Mouse (Mus musculus): Measurements from ENCODE around the gene Ptar1. TPM values are rescaled to one million over a fixed set of nuclear protein-coding genes. Genes with fewer than 3 reads are reported as not detected.

Gene Ptar1
- total RNA-seq, 2 experiments from 2014 or later: 20.7 to 23.0 TPM

DNA sequence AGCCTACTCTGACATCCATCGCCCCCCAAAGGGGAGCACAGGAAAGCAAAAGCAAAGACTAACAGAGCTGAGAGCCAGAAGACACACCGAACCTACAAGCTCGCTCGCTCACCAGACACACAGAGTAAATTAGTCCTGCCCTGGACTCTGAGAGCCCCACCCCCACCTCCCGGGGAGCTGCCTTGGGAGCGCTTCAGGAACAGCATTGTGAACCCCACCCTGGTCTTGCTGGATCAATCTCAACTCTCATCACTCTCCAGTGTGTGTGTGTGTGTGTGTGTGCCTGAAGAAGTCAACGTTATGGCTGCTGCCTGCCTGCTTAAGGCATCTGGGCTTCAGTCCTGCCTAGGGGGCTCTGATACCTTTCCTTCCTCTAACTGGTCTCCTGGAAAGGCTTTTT, 69.8 kb downstream of the Ptar1 start:
- intact Hi-C loops (cut with DNase I): loop anchor here (5.0 to 10.0 kb wide), 2 partner anchors 208 to 210 kb away; no protein-coding TSS in a partner anchor
- peak; percentile 30 to 33 for DNase-seq

DNA sequence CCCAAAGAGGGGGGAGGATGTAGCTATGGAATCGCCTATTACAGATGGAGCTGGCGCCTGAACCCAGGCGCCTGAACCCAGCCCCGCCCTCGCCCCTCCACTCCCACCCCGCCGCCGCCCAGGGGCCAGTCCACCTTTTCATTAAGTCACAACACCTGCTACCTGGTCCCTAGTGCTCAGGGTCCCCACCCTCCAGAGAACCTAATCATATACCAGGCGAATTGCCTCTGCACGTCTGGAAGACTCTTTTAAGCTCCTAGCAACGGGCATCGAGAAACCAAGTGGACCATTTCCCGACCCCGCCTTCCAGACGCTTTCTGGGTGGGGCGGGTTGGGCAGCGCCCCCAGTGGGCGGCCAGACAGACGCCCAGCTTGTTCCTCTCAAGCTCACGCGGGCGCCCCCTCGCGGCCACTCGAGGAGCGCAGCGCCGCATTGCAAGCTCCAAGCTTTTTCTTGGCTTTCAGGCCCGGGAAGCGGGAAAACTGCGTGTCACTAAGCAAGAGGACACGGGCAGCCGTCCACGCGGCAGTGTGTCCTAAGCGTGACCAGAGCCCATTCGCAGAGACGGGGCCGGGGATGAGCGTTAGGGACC, 70.8 kb downstream of the Ptar1 start:
- DNase-seq: peak; percentile 94 to 97
- intact Hi-C loops (cut with DNase I): loop anchor here (2.0 to 10.0 kb wide), 3 partner anchors 71 to 211 kb away; partner anchors contain the start of gene Ptar1

DNA sequence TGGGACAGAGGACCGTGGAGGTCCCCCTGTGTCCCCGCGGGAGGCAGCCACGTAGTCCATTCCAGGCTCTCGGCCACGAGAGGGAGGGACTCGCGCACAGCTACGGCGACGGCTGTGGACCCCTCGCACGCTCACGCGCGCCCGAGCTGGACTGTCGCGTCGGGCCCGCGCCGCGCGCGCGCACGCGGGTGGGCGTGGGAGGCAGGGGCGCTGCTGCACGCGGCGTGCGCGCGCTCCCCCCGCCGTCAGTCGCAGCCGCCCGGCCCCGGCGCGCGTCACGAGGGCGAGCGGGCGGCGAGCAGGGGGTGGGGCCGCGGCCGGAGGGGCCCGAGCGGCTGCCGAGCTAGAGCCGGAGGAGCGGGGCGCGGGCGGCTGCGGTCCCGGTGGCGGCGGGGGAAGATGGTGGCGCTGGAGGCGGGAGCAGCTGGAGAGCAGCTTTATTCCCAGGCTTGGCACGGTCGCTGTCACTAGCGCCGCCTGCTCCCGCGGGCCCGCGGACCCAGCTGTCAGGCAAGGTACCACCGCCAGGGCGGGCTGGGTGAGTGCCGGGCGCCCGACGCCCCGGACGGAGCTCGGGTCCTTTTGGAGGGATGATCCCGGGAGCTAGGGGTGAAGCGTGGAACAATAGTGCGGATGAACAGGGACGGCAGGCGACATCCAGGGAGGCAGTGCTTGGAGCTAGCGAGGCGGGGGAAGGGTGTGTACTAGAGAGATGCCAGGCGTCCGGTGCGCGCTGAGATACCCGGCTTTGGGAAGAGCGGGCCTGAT, 71.5 kb downstream of the Ptar1 start, which contains the start of gene Apba1:
Gene Apba1 (plus strand): TSS at position 334 of the 768 bp plus-strand sequence.
- peak; percentile 79 to 88 for DNase-seq
- intact Hi-C loops (cut with DNase I): loop anchor here (2.0 to 10.0 kb wide), 3 partner anchors 72 to 211 kb away; partner anchors contain the start of gene Ptar1

GRCm38 (mm10) chr19:23759322-23759945, 72.2 kb downstream of the Ptar1 start:
- intact Hi-C loops (cut with DNase I): loop anchor here (2.0 to 10.0 kb wide), 3 partner anchors 73 to 212 kb away; partner anchors contain the start of gene Ptar1

DNA sequence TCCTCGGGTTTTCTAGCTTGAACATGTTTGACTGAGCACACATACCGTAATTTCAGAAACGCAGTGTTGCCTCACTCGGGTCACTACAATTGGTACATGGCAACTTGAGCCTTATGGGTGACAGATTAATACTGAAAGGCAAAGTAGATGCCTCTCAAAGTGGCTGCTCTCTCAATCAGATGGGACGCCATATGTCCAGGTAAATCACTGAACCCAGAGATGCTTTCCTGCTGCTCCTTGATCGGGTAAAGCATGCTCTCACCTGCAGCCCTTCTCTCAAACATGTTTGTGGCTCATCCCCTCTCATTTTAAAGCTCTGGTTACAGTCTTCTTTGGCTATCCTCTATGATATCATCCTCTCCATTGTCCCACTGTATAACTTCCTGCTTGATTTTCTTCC, 76.1 kb downstream of the Ptar1 start:
- intact Hi-C loops (cut with DNase I): no loop called here
- DNase-seq: no peak

More at GRCm38 (mm10) chr19:23759322-23759945, 72.2 kb downstream of the Ptar1 start:
- DNase-seq: peak in 1 of 2 experiments; percentile 25

GRCm38 (mm10) chr19:23764051-23764450, 76.8 kb downstream of the Ptar1 start:
- intact Hi-C loops (cut with DNase I): no loop called here

GRCm38 (mm10) chr19:23768864-23769263, 81.6 kb downstream of the Ptar1 start:
- intact Hi-C loops (cut with DNase I): no loop called here
- DNase-seq: no peak

More at GRCm38 (mm10) chr19:23764051-23764450, 76.8 kb downstream of the Ptar1 start:
- no peak for DNase-seq

- intact Hi-C loops (cut with DNase I): no loop called here
- DNase-seq: no peak
These were observed 83.5 kb downstream of the Ptar1 start for GRCm38 (mm10) chr19:23770494-23771423.

GRCm38 (mm10) chr19:23771971-23772370, 84.7 kb downstream of the Ptar1 start:
- DNase-seq: no peak
- intact Hi-C loops (cut with DNase I): no loop called here

GRCm38 (mm10) chr19:23775356-23775755, 88.1 kb downstream of the Ptar1 start:
- intact Hi-C loops (cut with DNase I): no loop called here
- DNase-seq: no peak

DNA sequence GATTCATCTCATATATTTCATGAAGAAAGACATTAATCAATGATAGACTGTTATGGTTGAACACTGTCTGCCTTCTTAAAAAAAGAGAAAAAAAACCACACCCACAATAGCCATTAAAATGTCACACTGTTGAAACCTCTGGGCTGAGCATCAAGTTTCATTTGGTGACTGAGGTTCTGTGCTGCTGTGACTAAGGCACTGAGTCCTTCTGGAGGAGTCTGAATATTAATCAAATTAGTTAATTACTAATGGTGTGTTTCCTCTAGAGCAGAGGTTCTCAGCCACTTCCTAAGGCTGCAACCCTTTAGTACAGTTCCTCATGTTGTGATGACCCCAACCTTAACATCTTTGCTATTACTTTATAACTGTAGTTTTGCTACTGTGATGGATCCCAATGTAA, 91.9 kb downstream of the Ptar1 start:
- no peak for DNase-seq
- intact Hi-C loops (cut with DNase I): no loop called here

DNA sequence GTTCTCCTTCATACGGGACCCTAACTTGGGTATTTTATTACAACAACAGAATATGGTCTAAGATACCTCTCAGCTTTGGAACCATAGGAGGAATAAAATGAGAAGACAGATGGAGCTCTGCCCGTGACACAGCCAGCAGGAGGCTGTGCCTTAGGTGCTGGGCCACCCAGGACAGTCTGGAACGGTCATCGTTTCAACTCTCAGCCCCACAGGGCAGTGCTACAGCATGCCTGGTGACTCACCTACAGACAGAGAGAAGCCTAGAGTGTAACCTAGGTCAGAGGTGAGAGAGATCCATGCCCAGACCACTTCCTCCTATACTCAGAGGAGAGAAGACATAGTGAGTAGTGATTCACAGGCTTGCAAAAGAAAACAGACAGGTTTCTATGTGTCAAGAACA, 92.9 kb downstream of the Ptar1 start:
- DNase-seq: no peak
- intact Hi-C loops (cut with DNase I): no loop called here

Other genes with a start within 250 kb of the Ptar1 start
- 1 to 10 TPM; 3.3 to 3.9 TPM for gene Mamdc2, start 239.0 kb upstream of the Ptar1 start, total RNA-seq (2021)
- not detected for gene 1700028P14Rik, start 34.6 kb upstream of the Ptar1 start, total RNA-seq (2021)
- gene Apba1, start 71.5 kb downstream of the Ptar1 start, total RNA-seq (2021): 1 to 10 TPM; 4.2 to 4.4 TPM

Data from heart, postnatal 14 days (tissue).